Mouse (Mus musculus): ENCODE results near the gene Tram1l1. TPM values are rescaled to one million over a fixed set of nuclear protein-coding genes. Genes with fewer than 3 reads are reported as not detected.

Gene Tram1l1
- polyA plus RNA-seq (2014; fragmentation: Illumina TruSeq; extraction: RNeasy Lipid Tissue Mini Kit (QIAGEN cat#74804); ENCODE audit: insufficient read depth, low read depth, low replicate concordance): 0.22 TPM

DNA sequence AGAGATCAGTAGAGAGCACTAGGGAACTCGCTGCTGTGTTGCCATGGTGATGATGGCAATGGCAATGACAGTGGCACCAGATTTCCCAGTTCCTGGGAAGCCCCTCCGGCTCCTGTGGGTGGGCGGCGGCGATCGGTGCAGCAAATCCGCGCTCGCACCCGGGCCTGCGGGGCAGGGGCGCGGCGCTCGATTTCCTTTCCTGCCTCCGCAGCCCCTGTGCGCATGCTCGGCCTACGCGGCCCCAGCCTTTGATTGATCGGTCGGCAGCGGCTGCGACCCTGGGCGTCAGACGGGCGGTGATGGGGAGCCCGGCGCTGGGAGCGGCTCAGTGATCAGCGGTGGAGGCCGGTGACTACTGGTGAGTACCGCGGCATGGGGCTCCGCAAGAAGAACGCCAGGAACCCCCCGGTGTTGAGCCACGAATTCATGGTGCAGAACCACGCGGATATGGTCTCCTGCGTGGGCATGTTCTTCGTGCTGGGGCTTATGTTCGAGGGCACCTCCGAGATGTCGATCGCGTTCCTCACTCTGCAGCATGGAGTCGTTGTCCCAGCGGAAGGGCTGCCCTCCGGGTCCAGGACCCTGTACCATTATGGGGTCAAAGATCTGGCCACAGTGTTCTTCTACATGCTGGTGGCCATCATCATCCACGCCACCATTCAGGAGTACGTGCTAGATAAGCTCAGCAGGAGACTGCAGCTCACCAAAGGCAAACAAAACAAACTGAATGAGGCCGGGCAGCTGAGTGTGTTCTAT lies at the start of gene Tram1l1:
TSS of gene Tram1l1 (plus strand) at position 35 of the 756 bp plus-strand sequence.

Other genes with a start within 250 kb of the Tram1l1 start
- not detected for gene 1700006A11Rik, start 105.2 kb downstream of the Tram1l1 start, polyA plus RNA-seq (2014; fragmentation: Illumina TruSeq; extraction: RNeasy Lipid Tissue Mini Kit (QIAGEN cat#74804); ENCODE audit: insufficient read depth, low read depth, low replicate concordance)